Mouse (Mus musculus) embryonic facial prominence, embryonic 10.5 days (tissue): ENCODE data around the gene Ptpre. TPM values are rescaled to one million over a fixed set of nuclear protein-coding genes. Genes with fewer than 3 reads are reported as not detected.
"Not testable (repeated sequence)": the region's sequence is repeated elsewhere in the genome, so short reads cannot be mapped to it uniquely, and the experiment has no call there.

Experiments used
- DNase-seq: peaks from one replicate; pipeline ENCODE4 v3.0.0-alpha.2; 2017; ENCODE audit warnings: low spot score
- H3K27ac ChIP-seq: fragments of 300-500 bp; sonication (generic); replicated peaks from 2 replicates; pipeline ENCODE4 v1.5.1; 2016; ENCODE audit warnings: mild to moderate bottlenecking
- H3K27me3 ChIP-seq: fragments of 300-500 bp; sonication (generic); replicated peaks from 2 replicates; pipeline ENCODE4 v1.6.1; 2016; ENCODE audit warnings: low read depth, mild to moderate bottlenecking; ENCODE audit not compliant: poor library complexity, severe bottlenecking
- H3K36me3 ChIP-seq: fragments of 300-500 bp; sonication (generic); replicated peaks from 2 replicates; pipeline ENCODE4 v1.6.1; 2016; ENCODE audit warnings: mild to moderate bottlenecking, moderate library complexity
- H3K4me1 ChIP-seq: fragments of 300-500 bp; sonication (generic); 2 replicates; pipeline ENCODE4 v1.6.1; 2016
- H3K4me3 ChIP-seq: fragments of 300-500 bp; sonication (generic); 2 replicates; pipeline ENCODE4 v1.5.1; 2016; ENCODE audit warnings: mild to moderate bottlenecking, moderate library complexity
- H3K9me3 ChIP-seq: fragments of 300-500 bp; sonication (generic); 2 replicates; pipeline ENCODE4 v1.6.1; 2016; ENCODE audit warnings: mild to moderate bottlenecking
- WGBS: fragments of 180-500 bp; shearing (Covaris S2); methylation state at CpG from one replicate; pipeline ENCODE4 v1.1.7; 2016; 5-methylcytosine and 5-hydroxymethylcytosine counted together
- polyA plus RNA-seq: library from polyadenylated mRNA; unstranded; fragments of >200 nt; fragmentation: Nextera tagmentation; extraction: Ambion mirVana; gene quantifications from 2 replicates; pipeline ENCODE4 v1.2.1, GENCODE M21; 2016

Ptpre gene
- 0.68 and 1.0 TPM in 2 replicates for polyA plus RNA-seq

GRCm38 (mm10) chr7:135537341-135537901 is at the start of gene Ptpre:
Ptpre (plus strand) TSS chr7:135537481.
- Histone ChIP-seq H3K9me3 (no peaks in the 10 kb centered on the region), H3K36me3 (no peaks in the 10 kb centered on the region), H3K4me3 (peak within 1 kb of the TSS; percentile 73), H3K4me1 (peaks cover 13% of the 10 kb centered on the region), H3K27me3 (peaks cover 30% of the 10 kb centered on the region), H3K27ac (peak within 1 kb of the TSS; percentile 68; the same call in 1 of the 2 replicates)
- 4% methylated on average over 28 of the region's 28 CpGs for WGBS
- DNase-seq: peak; percentile 88

GRCm38 (mm10) chr7:135488214-135488810 is 49.0 kb upstream of the Ptpre start:
- WGBS: 68% methylated on average over 6 of the region's 6 CpGs
- Histone ChIP-seq H3K27me3 (peaks cover 37% of the 10 kb centered on the region), H3K27ac (no peak overlapping the region), H3K4me3 (no peak overlapping the region), H3K9me3 (no peaks in the 10 kb centered on the region), H3K36me3 (no peaks in the 10 kb centered on the region), H3K4me1 (peaks cover 29% of the 10 kb centered on the region)
- DNase-seq: peak; percentile 55

- H3K27ac ChIP-seq: no peak overlapping the region
- H3K4me1 ChIP-seq: peaks cover 15% of the 10 kb centered on the region
- DNase-seq: no peak
- 81% methylated on average over 9 of the region's 9 CpGs for WGBS
- peaks cover 21% of the 10 kb centered on the region for H3K27me3 ChIP-seq
- H3K9me3 ChIP-seq: no peaks in the 10 kb centered on the region
- no peak overlapping the region for H3K4me3 ChIP-seq
- no peaks in the 10 kb centered on the region for H3K36me3 ChIP-seq
Measured at GRCm38 (mm10) chr7:135489724-135490499, 47.4 kb upstream of the Ptpre start.

GRCm38 (mm10) chr7:135490500-135490886 is 46.8 kb upstream of the Ptpre start:
- Histone ChIP-seq H3K4me1 (peaks cover 9% of the 10 kb centered on the region), H3K27ac (no peak overlapping the region), H3K9me3 (no peaks in the 10 kb centered on the region), H3K27me3 (peaks cover 18% of the 10 kb centered on the region), H3K36me3 (no peaks in the 10 kb centered on the region), H3K4me3 (no peak overlapping the region)
- 69% methylated on average over 8 of the region's 8 CpGs for WGBS
- DNase-seq: no peak

GRCm38 (mm10) chr7:135495303-135495702 is 42.0 kb upstream of the Ptpre start:
- Histone ChIP-seq H3K36me3 (no peaks in the 10 kb centered on the region), H3K4me1 (no peaks in the 10 kb centered on the region), H3K27me3 (no peaks in the 10 kb centered on the region), H3K27ac (no peak overlapping the region), H3K4me3 (no peak overlapping the region), H3K9me3 (no peaks in the 10 kb centered on the region)
- no peak for DNase-seq
- 50% methylated on average over 3 of the region's 3 CpGs for WGBS

- WGBS: 83% methylated on average over 3 of the region's 3 CpGs
- no peak for DNase-seq
- Histone ChIP-seq H3K27me3 (no peaks in the 10 kb centered on the region), H3K27ac (no peak overlapping the region), H3K9me3 (no peaks in the 10 kb centered on the region), H3K36me3 (no peaks in the 10 kb centered on the region), H3K4me3 (no peak overlapping the region), H3K4me1 (no peaks in the 10 kb centered on the region)
Measured at GRCm38 (mm10) chr7:135498565-135499186, 38.6 kb upstream of the Ptpre start.

GRCm38 (mm10) chr7:135499403-135499802 is 37.9 kb upstream of the Ptpre start:
- DNase-seq: no peak
- no peaks in the 10 kb centered on the region for H3K27me3 ChIP-seq
- H3K9me3 ChIP-seq: no peaks in the 10 kb centered on the region
- no peaks in the 10 kb centered on the region for H3K4me1 ChIP-seq
- H3K4me3 ChIP-seq: no peak overlapping the region
- no peaks in the 10 kb centered on the region for H3K36me3 ChIP-seq
- H3K27ac ChIP-seq: no peak overlapping the region
- 59% methylated on average over 2 of the region's 2 CpGs for WGBS

GRCm38 (mm10) chr7:135506506-135506905 is 30.8 kb upstream of the Ptpre start:
- H3K4me3 ChIP-seq, H3K27me3 ChIP-seq, H3K9me3 ChIP-seq, H3K4me1 ChIP-seq, H3K36me3 ChIP-seq, H3K27ac ChIP-seq, DNase-seq: not testable (repeated sequence)
- 91% methylated on average over 5 of the region's 5 CpGs for WGBS

- no peak for DNase-seq
- peaks cover 2% of the 10 kb centered on the region; the same call in 1 of the 2 replicates for H3K9me3 ChIP-seq
- H3K4me3 ChIP-seq: no peak overlapping the region
- no peaks in the 10 kb centered on the region for H3K27me3 ChIP-seq
- WGBS: 87% methylated on average over 4 of the region's 4 CpGs
- H3K36me3 ChIP-seq: no peaks in the 10 kb centered on the region
- H3K27ac ChIP-seq: no peak overlapping the region
- no peaks in the 10 kb centered on the region for H3K4me1 ChIP-seq
Measured at GRCm38 (mm10) chr7:135508602-135509001, 28.7 kb upstream of the Ptpre start.

GRCm38 (mm10) chr7:135509272-135509671 is 28.0 kb upstream of the Ptpre start:
- H3K27me3 ChIP-seq: no peaks in the 10 kb centered on the region
- no peak overlapping the region for H3K27ac ChIP-seq
- peaks cover 2% of the 10 kb centered on the region; the same call in 1 of the 2 replicates for H3K9me3 ChIP-seq
- H3K4me1 ChIP-seq: no peaks in the 10 kb centered on the region
- no peak overlapping the region for H3K4me3 ChIP-seq
- DNase-seq: no peak
- H3K36me3 ChIP-seq: no peaks in the 10 kb centered on the region
- WGBS: 87% methylated on average over 3 of the region's 3 CpGs

- DNase-seq: no peak
- H3K9me3 ChIP-seq: peaks cover 2% of the 10 kb centered on the region; the same call in 1 of the 2 replicates
- 89% methylated on average over 5 of the region's 5 CpGs for WGBS
- H3K4me1 ChIP-seq: no peaks in the 10 kb centered on the region
- H3K27me3 ChIP-seq: no peaks in the 10 kb centered on the region
- no peaks in the 10 kb centered on the region for H3K36me3 ChIP-seq
- no peak overlapping the region for H3K4me3 ChIP-seq
- H3K27ac ChIP-seq: no peak overlapping the region
Measured at GRCm38 (mm10) chr7:135510431-135510830, 26.9 kb upstream of the Ptpre start.

GRCm38 (mm10) chr7:135511723-135512122 is 25.6 kb upstream of the Ptpre start:
- 84% methylated on average over 3 of the region's 3 CpGs for WGBS
- no peaks in the 10 kb centered on the region for H3K36me3 ChIP-seq
- 0 out of 2 replicates have a peak, but pooled peaks cover 2% of the 10 kb centered on the region for H3K4me1 ChIP-seq
- no peaks in the 10 kb centered on the region for H3K27me3 ChIP-seq
- no peak for DNase-seq
- no peak overlapping the region for H3K27ac ChIP-seq
- no peaks in the 10 kb centered on the region for H3K9me3 ChIP-seq
- no peak overlapping the region for H3K4me3 ChIP-seq
